Mouse (Mus musculus) hindbrain, embryonic 15.5 days (tissue): Measurements from ENCODE around the gene Tymp. TPM values are rescaled to one million over a fixed set of nuclear protein-coding genes. Genes with fewer than 3 reads are reported as not detected.

Source experiments
- ATAC-seq: fragments of 200-750 bp; cut with Nextera tagmentation; 2 replicates; pipeline ENCODE4 v1.8.0; 2017; ENCODE audit warnings: low read depth, moderate number of reproducible peaks, moderate TSS enrichment; ENCODE audit not compliant: low FRiP score
- H3K27ac ChIP-seq: fragments of 300-500 bp; sonication (generic); replicated peaks from 2 replicates; pipeline ENCODE4 v1.5.1; 2015; ENCODE audit warnings: mild to moderate bottlenecking, inconsistent platforms
- H3K27me3 ChIP-seq: fragments of 300-500 bp; sonication (generic); 2 replicates; pipeline ENCODE4 v1.6.1; 2015; ENCODE audit warnings: control low read depth, inconsistent platforms
- H3K36me3 ChIP-seq: fragments of 300-500 bp; sonication (generic); 2 replicates; pipeline ENCODE4 v1.6.1; 2015; ENCODE audit warnings: control low read depth, inconsistent platforms
- H3K4me1 ChIP-seq: fragments of 300-500 bp; sonication (generic); replicated peaks from 2 replicates; pipeline ENCODE4 v1.6.1; 2015; ENCODE audit warnings: control low read depth, inconsistent platforms
- H3K4me2 ChIP-seq: fragments of 300-500 bp; sonication (generic); 2 replicates; pipeline ENCODE4 v1.6.1; 2015; ENCODE audit warnings: moderate library complexity, mild to moderate bottlenecking, inconsistent platforms
- H3K4me3 ChIP-seq: fragments of 300-500 bp; sonication (generic); 2 replicates; pipeline ENCODE4 v1.5.1; 2015; ENCODE audit warnings: mild to moderate bottlenecking, inconsistent platforms
- H3K9ac ChIP-seq: fragments of 300-500 bp; sonication (generic); 2 replicates; pipeline ENCODE4 v1.6.1; 2015; ENCODE audit warnings: inconsistent platforms
- H3K9me3 ChIP-seq: fragments of 300-500 bp; sonication (generic); 2 replicates; pipeline ENCODE4 v1.6.1; 2016; ENCODE audit warnings: control low read depth, inconsistent platforms
- WGBS: fragments of 180-500 bp; shearing (Covaris S2); methylation state at CpG from one replicate; pipeline ENCODE4 v1.1.7; 2015; 5-methylcytosine and 5-hydroxymethylcytosine counted together
- polyA plus RNA-seq: library from polyadenylated mRNA; unstranded; fragments of >200 nt; fragmentation: Nextera tagmentation; extraction: Ambion mirVana; gene quantifications from 2 replicates; pipeline ENCODE4 v1.2.1, GENCODE M21; 2015

Gene Tymp
- polyA plus RNA-seq, 1 experiment from 2014 or later = 2.6 TPM

DNA sequence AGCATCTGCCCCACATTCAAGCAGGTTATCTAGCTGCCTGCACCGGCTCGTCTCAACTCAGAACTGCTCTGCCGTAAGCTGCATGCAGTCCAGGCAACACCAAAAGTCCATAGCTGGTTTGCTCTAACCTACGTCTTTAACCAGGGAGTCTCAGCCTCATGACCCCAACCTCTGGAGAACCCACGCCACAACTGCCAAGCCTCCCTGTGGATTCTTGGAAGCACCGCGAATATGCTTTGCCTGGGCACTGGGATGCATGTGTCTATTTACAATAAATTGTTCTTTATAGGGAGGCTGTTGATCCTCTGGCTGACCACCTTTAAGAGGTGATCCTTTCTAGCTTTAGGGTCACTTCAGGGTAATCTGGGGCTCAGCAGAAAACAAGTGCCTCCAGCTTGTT, 4.3 kb downstream of the Tymp start:
- Histone ChIP-seq H3K27ac (no peak overlapping the region), H3K36me3 (peaks cover 47% of the 10 kb centered on the region), H3K4me1 (peaks cover 19% of the 10 kb centered on the region), H3K9me3 (no peaks in the 10 kb centered on the region), H3K4me2 (peak overlapping the region; percentile 91), H3K27me3 (peaks cover 17% of the 10 kb centered on the region), H3K4me3 (peak overlapping the region; percentile 92), H3K9ac (0 out of 2 replicates have a peak overlapping the region, but pooled peaks have one; percentile 89)
- 84% methylated on average over 7 of the region's 7 CpGs for WGBS
- no peak for ATAC-seq

DNA sequence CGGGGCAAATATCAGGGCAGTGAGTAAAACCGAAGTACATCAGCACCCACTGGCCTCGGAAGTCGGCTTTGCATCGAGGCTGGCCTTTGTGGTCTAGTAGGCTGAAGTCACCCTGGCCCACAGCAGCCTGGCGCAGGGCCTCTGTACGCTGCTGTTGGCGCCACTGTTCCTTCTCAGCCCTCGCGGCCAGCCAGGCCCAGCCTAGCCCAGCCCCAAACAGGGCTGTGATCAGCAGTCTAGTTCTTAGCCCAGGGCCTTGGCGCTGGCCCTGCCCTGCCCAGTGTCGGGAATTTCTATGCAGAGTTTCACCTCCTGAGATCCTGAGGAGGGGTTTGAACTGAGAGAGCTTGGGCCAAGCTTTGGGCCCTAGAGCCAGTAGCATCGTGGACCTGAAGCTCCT, 4.8 kb downstream of the Tymp start:
- H3K27me3 ChIP-seq = peaks cover 13% of the 10 kb centered on the region
- 90% methylated on average over 13 of the region's 13 CpGs for WGBS
- ATAC-seq = no peak
- H3K4me1 ChIP-seq = peaks cover 19% of the 10 kb centered on the region
- H3K9me3 ChIP-seq = no peaks in the 10 kb centered on the region
- no peak overlapping the region for H3K27ac ChIP-seq
- no peak overlapping the region for H3K4me2 ChIP-seq
- H3K9ac ChIP-seq = no peak overlapping the region
- peaks cover 52% of the 10 kb centered on the region for H3K36me3 ChIP-seq
- H3K4me3 ChIP-seq = no peak overlapping the region

GRCm38 (mm10) chr15:89365141-89365551, 11.7 kb downstream of the Tymp start:
- Histone ChIP-seq H3K4me2 (no peak overlapping the region), H3K9ac (no peak overlapping the region), H3K36me3 (peaks cover 92% of the 10 kb centered on the region), H3K4me1 (no peaks in the 10 kb centered on the region), H3K27ac (no peak overlapping the region), H3K9me3 (no peaks in the 10 kb centered on the region), H3K4me3 (no peak overlapping the region), H3K27me3 (no peaks in the 10 kb centered on the region)
- no peak for ATAC-seq
- 94% methylated on average over 4 of the region's 4 CpGs for WGBS

DNA sequence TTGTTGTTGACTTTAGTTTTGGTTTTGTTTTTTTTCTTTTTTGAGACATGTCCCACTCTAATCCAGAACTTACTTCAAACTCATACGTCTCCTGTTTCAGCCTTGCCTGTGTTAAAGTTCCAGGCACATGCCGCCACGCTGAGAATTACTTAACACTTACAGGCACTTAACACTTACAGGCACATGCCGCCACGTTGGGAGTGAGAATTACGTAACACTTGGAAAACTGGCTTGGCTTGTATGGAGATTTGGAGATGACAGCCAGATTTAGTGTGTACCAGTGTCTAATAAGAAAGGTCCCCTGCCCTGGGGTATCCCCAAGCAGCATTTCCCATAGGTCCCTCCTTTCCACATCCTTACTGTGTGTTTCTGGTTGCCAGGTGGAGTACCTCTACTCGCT, 13.8 kb downstream of the Tymp start:
- no peaks in the 10 kb centered on the region for H3K27me3 ChIP-seq
- no peaks in the 10 kb centered on the region for H3K9me3 ChIP-seq
- H3K36me3 ChIP-seq = peaks cover 71% of the 10 kb centered on the region
- H3K4me3 ChIP-seq = no peak overlapping the region
- H3K9ac ChIP-seq = no peak overlapping the region
- WGBS = 96% methylated on average over 7 of the region's 7 CpGs
- H3K4me1 ChIP-seq = peaks cover 4% of the 10 kb centered on the region
- ATAC-seq = no peak
- no peak overlapping the region for H3K4me2 ChIP-seq
- no peak overlapping the region for H3K27ac ChIP-seq

GRCm38 (mm10) chr15:89358784-89359183, 18.1 kb downstream of the Tymp start:
- ATAC-seq = no peak

DNA sequence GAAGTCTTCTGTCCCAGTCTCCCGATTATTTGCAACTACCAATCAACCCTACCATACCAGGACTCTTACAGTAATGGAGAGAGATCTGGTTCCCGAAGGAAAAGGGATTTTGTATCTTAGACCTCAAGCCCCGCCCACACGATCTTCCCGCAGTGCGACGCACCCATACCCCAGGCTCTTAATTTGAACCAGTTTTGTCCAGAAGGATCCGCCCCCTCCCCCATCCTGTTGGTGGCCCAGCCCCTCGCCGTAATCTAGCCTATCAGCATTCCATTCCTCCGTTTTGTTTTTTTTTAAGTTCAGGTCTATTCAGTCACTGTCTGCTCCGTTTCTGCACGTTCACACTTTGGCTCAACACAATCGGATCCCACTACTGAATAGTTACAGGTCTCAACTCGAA, 20.5 kb downstream of the Tymp start:
- Histone ChIP-seq H3K9ac (peak overlapping the region; percentile 76), H3K4me2 (peak overlapping the region; percentile 91), H3K27me3 (no peaks in the 10 kb centered on the region), H3K4me3 (peak overlapping the region; percentile 72), H3K4me1 (peaks cover 34% of the 10 kb centered on the region), H3K36me3 (peaks cover 26% of the 10 kb centered on the region), H3K9me3 (no peaks in the 10 kb centered on the region), H3K27ac (peak overlapping the region; percentile 82)
- 0% methylated on average over 15 of the region's 15 CpGs for WGBS
- ATAC-seq = peak; percentile 41; the same call in 1 of the 2 replicates

More at GRCm38 (mm10) chr15:89358784-89359183, 18.1 kb downstream of the Tymp start:
- Histone ChIP-seq H3K4me3 (no peak overlapping the region), H3K27me3 (no peaks in the 10 kb centered on the region), H3K36me3 (peaks cover 28% of the 10 kb centered on the region), H3K9me3 (no peaks in the 10 kb centered on the region), H3K4me1 (peaks cover 34% of the 10 kb centered on the region), H3K9ac (no peak overlapping the region), H3K27ac (no peak overlapping the region), H3K4me2 (no peak overlapping the region)
- 87% methylated on average over 3 of the region's 3 CpGs for WGBS

DNA sequence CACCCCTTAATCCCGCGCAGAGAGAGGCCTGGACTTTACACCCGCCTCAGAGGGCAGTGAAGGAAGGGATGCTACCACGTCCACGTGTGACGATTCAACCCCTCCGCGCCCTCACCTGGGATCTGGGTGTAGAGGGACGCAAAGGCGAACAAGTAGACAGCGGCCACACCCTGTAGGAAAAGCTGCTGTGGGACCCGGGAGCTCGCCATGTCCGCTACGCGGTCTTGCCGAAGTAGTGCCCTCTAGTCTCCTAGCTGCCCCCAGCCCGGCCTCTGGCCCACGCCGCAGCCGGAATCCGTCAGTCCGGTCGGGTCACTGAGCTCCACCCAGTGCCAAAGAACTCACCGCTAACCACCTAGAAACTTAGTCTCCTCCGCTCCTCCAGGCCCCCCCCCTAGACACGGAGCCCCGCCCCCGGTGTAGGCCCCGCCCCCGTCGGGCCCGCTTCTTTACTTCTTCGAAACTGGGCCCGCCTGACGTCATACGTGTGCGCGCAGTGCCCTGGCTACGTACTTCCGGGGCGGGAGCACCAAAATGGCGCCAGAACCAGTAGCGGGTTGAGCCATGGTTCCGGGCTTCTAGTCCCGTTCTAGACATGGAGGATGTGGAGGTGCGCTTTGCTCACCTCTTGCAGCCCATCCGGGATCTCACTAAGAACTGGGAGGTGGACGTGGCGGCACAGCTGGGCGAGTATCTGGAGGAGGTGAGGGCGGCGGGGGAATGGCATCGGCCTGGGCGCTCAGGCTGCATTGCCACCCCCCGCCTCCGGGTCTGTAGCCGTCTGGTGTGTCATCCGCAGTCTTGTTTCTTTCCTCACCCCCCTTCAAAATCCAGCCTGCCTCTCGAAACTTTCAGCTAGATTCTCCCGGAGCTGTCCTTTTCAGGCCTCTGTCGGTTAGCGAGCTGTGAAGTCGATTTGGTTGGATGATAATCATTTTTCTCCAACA, 21.3 kb downstream of the Tymp start, which contains the start of the genes Lmf2 and Ncaph2:
Lmf2 (minus strand) TSS at position 419 of the 947 bp plus-strand sequence.
Ncaph2 (plus strand) TSS at position 479 of the 947 bp plus-strand sequence.
- peak within 1 kb of the TSS; percentile 91 for H3K4me2 ChIP-seq
- H3K36me3 ChIP-seq = peaks cover 26% of the 10 kb centered on the region
- peak within 1 kb of the TSS; percentile 76 for H3K9ac ChIP-seq
- H3K27ac ChIP-seq = peak within 1 kb of the TSS; percentile 82
- H3K9me3 ChIP-seq = no peaks in the 10 kb centered on the region
- H3K27me3 ChIP-seq = no peaks in the 10 kb centered on the region
- H3K4me3 ChIP-seq = peak within 1 kb of the TSS; percentile 72
- peaks cover 34% of the 10 kb centered on the region for H3K4me1 ChIP-seq
- ATAC-seq = peak; percentile 94
- under 1% methylated on average over 64 of the region's 64 CpGs for WGBS

DNA sequence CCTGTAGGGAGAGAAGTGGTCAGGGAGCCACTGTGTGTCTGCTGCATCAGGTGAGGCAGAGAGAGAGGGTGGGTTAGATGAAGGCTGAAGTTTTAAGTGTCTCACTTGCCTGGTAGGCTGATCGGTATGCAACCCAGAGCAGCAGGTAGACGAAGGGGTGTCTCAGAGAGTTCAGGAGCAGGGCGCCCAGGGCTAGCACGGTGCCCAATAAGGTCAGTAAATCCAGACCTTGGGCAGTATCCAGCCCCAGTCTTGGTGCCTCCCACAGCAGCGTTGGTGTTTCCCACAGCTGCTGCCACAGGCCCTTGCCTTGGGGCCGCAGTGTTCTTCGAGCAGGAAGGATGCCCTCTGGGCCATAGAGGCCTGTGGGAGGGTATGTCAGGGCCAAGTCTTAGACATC, 22.4 kb downstream of the Tymp start:
- peaks cover 24% of the 10 kb centered on the region for H3K36me3 ChIP-seq
- H3K27ac ChIP-seq = no peak overlapping the region
- H3K4me1 ChIP-seq = peaks cover 34% of the 10 kb centered on the region
- H3K9me3 ChIP-seq = no peaks in the 10 kb centered on the region
- 78% methylated on average over 7 of the region's 7 CpGs for WGBS
- H3K9ac ChIP-seq = peak overlapping the region; percentile 76
- H3K27me3 ChIP-seq = no peaks in the 10 kb centered on the region
- peak overlapping the region; percentile 91 for H3K4me2 ChIP-seq
- peak overlapping the region; percentile 72 for H3K4me3 ChIP-seq
- ATAC-seq = no peak

GRCm38 (mm10) chr15:89353837-89354236, 23.0 kb downstream of the Tymp start:
- Histone ChIP-seq H3K4me1 (peaks cover 34% of the 10 kb centered on the region), H3K27me3 (no peaks in the 10 kb centered on the region), H3K9ac (no peak overlapping the region), H3K27ac (no peak overlapping the region), H3K4me3 (no peak overlapping the region), H3K36me3 (peaks cover 24% of the 10 kb centered on the region), H3K4me2 (peak overlapping the region; percentile 91; the same call in 1 of the 2 replicates), H3K9me3 (no peaks in the 10 kb centered on the region)
- WGBS = 96% methylated on average over 16 of the region's 16 CpGs
- ATAC-seq = no peak

DNA sequence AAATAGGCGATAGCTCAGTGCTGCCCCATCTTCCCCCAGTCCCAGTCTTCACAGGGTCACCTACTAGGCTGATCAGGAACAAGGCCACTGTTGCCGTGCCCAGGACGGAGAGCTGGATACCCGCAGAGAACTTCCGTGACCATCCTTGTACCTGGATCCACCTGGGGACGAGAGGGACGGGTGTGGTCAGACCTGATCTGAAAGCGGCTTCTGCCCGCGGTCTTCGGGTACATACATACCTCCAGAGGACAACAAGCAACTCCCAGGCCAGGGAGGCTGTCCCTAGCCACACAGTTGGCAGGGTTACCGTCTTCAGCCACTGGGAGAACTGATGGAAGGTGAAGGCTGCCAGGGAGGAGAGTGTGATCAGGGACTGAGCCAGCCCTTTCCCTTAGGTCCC, 24.0 kb downstream of the Tymp start:
- Histone ChIP-seq H3K27ac (no peak overlapping the region), H3K9me3 (no peaks in the 10 kb centered on the region), H3K9ac (no peak overlapping the region), H3K4me1 (peaks cover 29% of the 10 kb centered on the region), H3K36me3 (peaks cover 24% of the 10 kb centered on the region), H3K27me3 (no peaks in the 10 kb centered on the region), H3K4me3 (no peak overlapping the region), H3K4me2 (no peak overlapping the region)
- WGBS = 95% methylated on average over 12 of the region's 12 CpGs
- ATAC-seq = no peak

GRCm38 (mm10) chr15:89352054-89352453, 24.8 kb downstream of the Tymp start:
- Histone ChIP-seq H3K27me3 (no peaks in the 10 kb centered on the region), H3K9me3 (no peaks in the 10 kb centered on the region), H3K9ac (no peak overlapping the region), H3K4me3 (no peak overlapping the region), H3K4me2 (no peak overlapping the region), H3K36me3 (peaks cover 24% of the 10 kb centered on the region), H3K4me1 (peaks cover 22% of the 10 kb centered on the region), H3K27ac (no peak overlapping the region)
- 95% methylated on average over 14 of the region's 14 CpGs for WGBS
- ATAC-seq = no peak

DNA sequence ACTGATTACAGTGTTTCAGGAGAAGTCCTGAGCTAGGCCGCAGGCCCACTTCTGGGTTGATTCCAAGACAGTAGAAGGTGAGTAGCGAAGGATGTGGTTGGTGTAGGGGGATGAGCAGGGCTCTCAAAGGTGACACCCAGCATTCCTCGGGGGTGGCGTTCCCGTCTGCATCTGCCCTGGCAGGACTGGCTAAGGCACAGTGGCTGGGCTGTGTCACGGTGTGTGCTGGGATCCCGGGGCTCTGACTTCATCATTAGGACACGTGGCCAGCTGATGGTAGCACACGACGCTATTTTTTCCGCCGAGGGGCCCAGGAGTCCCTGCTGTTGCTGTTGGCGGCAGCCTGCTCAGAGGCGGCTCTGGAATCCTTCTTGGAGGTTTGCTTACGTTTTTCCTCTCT, 25.5 kb downstream of the Tymp start:
- Histone ChIP-seq H3K36me3 (peaks cover 24% of the 10 kb centered on the region), H3K4me3 (no peak overlapping the region), H3K4me2 (no peak overlapping the region), H3K4me1 (peaks cover 14% of the 10 kb centered on the region), H3K27me3 (no peaks in the 10 kb centered on the region), H3K9me3 (no peaks in the 10 kb centered on the region), H3K9ac (no peak overlapping the region), H3K27ac (no peak overlapping the region)
- no peak for ATAC-seq
- 93% methylated on average over 15 of the region's 15 CpGs for WGBS
